Mouse (Mus musculus) cerebellum, adult 2 months (tissue): ENCODE measurements around the gene Cngb1. TPM values are rescaled to one million over a fixed set of nuclear protein-coding genes. Genes with fewer than 3 reads are reported as not detected.

Experiments used
- DNase-seq, 2 experiments: peaks; one replicate each; pipeline ENCODE4 v3.0.0; 2021
- H3K27ac ChIP-seq: fragments of 200-500 bp; 2 replicates; pipeline ENCODE4 v1.5.1; 2012; ENCODE audit warnings: low read length, control low read depth, inconsistent platforms; ENCODE audit not compliant: insufficient read depth
- H3K27me3 ChIP-seq: fragments of 200-500 bp; 2 replicates; pipeline ENCODE4 v1.6.1; 2012; ENCODE audit warnings: inconsistent platforms, mild to moderate bottlenecking, low read length, moderate library complexity; ENCODE audit not compliant: control insufficient read depth, insufficient read depth
- H3K4me1 ChIP-seq: fragments of 200-500 bp; 2 replicates; pipeline ENCODE4 v1.6.1; 2011; ENCODE audit warnings: low read length; ENCODE audit not compliant: control insufficient read depth, insufficient read depth
- H3K4me3 ChIP-seq: fragments of 200-500 bp; replicated peaks from 2 replicates; pipeline ENCODE3; 2011; ENCODE audit warnings: mild to moderate bottlenecking, low read depth, low read length, control low read depth; ENCODE audit not compliant: insufficient read depth
- CTCF ChIP-seq: fragments of 200-500 bp; IDR thresholded peaks from 2 replicates; pipeline ENCODE4 v1.5.1; 2011; ENCODE audit warnings: low read depth, mild to moderate bottlenecking, control low read depth, low read length, moderate library complexity, borderline replicate concordance; ENCODE audit not compliant: insufficient read depth
- POLR2A ChIP-seq: fragments of 200-500 bp; IDR thresholded peaks from 2 replicates; pipeline ENCODE4 v1.6.1; 2011; ENCODE audit warnings: low read length, control low read depth, borderline replicate concordance; ENCODE audit not compliant: insufficient read depth
- WGBS: fragments of 180-500 bp; shearing (Covaris S2); methylation state at CpG from one replicate; pipeline ENCODE4 v1.1.7; 2018; 5-methylcytosine and 5-hydroxymethylcytosine counted together
- polyA plus RNA-seq: library from polyadenylated mRNA; depleted of rRNA; stranded (reverse); fragments of >200 nt; gene quantifications from 2 replicates; pipeline ENCODE4 v1.2.3, GENCODE M21; 2012; rRNA removed

The Cngb1 gene
- polyA plus RNA-seq = 0.41 and 0.54 TPM in 2 replicates

DNA sequence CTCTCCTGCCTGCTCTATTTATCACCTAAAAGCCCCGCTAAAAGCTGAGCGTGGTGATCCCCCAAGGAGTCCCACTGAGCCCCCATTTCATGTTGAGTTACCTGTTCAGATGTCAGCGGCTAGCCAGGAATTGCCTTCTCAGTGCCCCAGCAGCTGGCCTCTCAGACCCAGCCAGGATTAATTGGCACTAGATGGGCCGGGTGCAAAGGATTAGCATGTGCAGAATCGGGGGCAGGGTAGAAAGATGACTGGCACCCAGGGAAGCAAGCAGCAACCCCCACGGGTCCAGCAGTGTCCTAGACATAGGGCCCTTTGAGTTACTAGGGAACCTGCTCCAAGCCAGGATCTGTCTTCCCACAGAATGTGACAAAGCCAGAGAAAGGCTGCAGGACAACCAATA is at the start of gene Cngb1:
TSS of gene Cngb1 (minus strand) at position 155 of the 400 bp plus-strand sequence.
- no peaks in the 10 kb centered on the region for H3K27me3 ChIP-seq
- 29% methylated on average over 6 of the region's 6 CpGs for WGBS
- no peak for DNase-seq
- no peak within 1 kb of the TSS for H3K4me3 ChIP-seq
- no peak for TF ChIP-seq POLR2A
- no peak for TF ChIP-seq CTCF
- no peak within 1 kb of the TSS for H3K27ac ChIP-seq
- H3K4me1 ChIP-seq = no peaks in the 10 kb centered on the region

DNA sequence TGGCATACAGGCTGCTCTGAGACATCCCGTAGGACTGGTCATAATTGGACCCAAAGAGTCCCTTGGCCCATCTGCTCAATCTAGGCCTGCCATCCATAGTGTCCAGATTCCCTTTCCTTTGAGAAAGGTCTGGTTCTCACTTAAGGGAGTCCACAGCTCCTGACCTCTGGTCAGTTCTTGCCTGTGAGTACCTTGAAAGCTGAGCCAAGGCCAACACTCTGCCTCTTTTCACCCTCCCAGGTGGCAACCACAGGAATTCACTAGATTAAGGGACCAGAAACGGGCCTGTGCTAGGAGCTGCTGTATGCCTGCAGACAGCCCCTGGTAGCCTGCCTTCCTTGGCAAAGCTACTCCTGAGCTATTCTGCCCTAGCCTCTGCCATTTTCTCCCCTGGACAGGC is 48.2 kb upstream of the Cngb1 start:
- H3K4me3 ChIP-seq = no peak overlapping the region
- no peaks in the 10 kb centered on the region for H3K27me3 ChIP-seq
- H3K27ac ChIP-seq = no peak overlapping the region
- no peaks in the 10 kb centered on the region; the same call in 1 of the 2 replicates for H3K4me1 ChIP-seq
- TF ChIP-seq CTCF = no peak
- TF ChIP-seq POLR2A = no peak
- no peak for DNase-seq
- WGBS = 87% methylated on average over 2 of the region's 2 CpGs

DNA sequence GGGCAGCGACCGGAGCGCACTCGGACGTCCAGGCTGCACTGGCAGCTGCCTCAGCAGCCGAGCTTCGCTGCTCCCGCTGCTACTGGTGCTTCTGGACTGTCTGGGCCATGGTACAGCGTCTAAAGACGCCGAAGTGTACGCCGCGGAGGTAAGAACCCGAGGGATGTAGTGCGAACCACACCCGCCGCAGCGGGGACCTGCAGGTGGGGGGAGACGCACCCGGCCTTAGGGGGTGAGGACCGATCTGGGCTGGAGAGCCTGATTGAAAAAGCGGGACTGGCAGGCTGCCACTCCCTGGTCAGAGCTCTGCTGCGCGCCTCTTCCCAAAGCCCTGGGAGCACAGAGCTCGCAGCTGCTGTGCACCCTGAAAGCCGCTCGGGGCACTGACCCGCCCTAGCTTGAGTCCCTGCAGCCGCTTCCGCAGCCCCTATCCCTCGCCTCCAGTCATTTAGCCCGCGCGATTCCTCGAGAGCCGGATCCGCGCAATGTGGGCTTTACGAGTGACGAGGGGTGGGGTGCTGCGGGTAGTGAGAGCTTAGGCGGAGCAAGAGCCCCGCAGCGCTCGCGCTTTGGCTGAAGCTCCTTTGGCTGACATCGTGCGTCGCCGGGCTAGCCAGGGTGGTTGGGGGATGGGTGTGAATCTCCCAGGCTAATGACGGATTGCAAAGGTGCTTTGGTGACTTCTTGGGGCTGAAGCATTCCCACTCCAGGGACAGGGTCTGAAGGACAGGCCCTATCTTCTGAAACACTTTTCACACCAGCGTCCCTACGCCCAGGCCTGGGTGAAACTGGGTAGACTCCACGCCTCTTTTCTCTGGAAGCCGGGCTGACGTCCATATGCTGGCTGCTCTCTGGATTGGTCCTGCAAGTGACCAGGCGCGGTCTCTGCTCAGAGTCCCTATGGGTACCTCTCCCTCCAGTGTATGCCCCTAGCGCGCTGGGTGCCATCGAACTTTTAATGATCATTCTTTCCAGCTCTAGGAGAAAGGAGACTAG is 46.8 kb upstream of the Cngb1 start:
- Histone ChIP-seq H3K27ac (no peak overlapping the region), H3K4me3 (peak overlapping the region; percentile 48), H3K27me3 (no peaks in the 10 kb centered on the region), H3K4me1 (peaks cover 4% of the 10 kb centered on the region; the same call in 1 of the 2 replicates)
- peak; percentile 42 to 54 for DNase-seq
- 5% methylated on average over 62 of the region's 62 CpGs for WGBS
- TF ChIP-seq CTCF (no peak), POLR2A (no peak)

DNA sequence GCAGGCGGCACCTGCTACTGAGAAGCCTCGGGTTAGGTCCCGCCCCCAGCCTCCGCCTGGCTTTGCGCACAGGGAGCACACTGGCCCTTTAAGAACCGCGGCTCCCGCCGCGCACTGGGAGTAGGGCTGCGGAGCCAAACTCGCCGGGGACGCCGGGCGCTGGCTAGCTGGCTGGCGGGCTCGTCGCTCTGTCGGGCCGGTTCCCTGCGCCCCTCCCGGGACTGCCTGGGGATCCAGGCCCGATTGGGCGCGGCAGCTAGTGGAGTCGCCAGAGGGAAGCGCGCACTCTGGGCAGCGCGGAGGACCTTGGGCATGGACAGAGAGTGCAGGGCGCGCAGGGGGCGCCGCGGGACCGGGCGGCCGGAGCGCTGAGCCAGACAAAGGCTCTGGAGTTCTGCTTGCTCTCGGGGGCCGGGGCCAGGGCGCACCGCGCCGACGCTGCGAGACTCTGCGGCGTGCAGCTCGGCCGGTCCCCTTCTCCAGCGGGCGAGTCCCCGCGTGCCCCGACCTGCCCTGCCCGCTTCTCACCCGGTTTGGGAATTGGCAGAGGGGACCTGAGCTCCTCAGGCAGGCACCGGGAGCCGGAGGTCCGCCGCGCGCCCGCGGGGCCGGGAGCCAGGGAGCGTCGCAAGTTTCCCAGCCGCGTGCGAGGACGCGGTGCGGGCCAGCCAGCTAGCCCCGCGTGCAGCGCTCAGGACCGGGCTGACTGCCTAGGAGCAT is 45.9 kb upstream of the Cngb1 start, which contains the start of gene Mmp15:
TSS of gene Mmp15 (plus strand) at position 118 of the 720 bp plus-strand sequence.
- peak within 1 kb of the TSS; percentile 48 for H3K4me3 ChIP-seq
- DNase-seq = peak; percentile 65 to 68
- H3K4me1 ChIP-seq = peaks cover 4% of the 10 kb centered on the region; the same call in 1 of the 2 replicates
- under 1% methylated on average over 79 of the region's 80 CpGs for WGBS
- no peak within 1 kb of the TSS for H3K27ac ChIP-seq
- TF ChIP-seq CTCF = no peak
- H3K27me3 ChIP-seq = no peaks in the 10 kb centered on the region

DNA sequence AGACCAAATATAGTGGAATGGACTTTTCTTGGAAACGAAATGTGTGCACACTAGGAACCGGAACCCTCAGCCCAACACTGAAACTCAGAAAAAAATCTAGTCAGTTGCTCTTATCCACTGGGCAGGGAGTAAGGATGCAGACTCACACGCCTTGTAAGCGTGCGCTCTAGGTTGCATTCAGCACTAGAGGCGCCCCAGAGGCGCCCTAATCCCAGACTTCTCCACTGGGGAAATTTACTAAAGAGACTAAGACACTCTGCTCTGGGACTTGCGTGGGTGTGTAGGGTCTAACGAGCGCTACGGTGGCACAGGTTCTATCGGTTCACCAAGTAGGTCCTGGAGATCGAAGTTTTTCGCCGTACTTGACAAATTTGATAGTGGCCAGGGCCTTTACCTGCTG is 45.1 kb upstream of the Cngb1 start:
- TF ChIP-seq CTCF (peak; percentile 5; the same call in 1 of the 2 replicates), POLR2A (no peak)
- Histone ChIP-seq H3K4me1 (peaks cover 4% of the 10 kb centered on the region; the same call in 1 of the 2 replicates), H3K27ac (no peak overlapping the region), H3K27me3 (no peaks in the 10 kb centered on the region), H3K4me3 (peak overlapping the region; percentile 48)
- no peak for DNase-seq
- WGBS = 6% methylated on average over 15 of the region's 15 CpGs

DNA sequence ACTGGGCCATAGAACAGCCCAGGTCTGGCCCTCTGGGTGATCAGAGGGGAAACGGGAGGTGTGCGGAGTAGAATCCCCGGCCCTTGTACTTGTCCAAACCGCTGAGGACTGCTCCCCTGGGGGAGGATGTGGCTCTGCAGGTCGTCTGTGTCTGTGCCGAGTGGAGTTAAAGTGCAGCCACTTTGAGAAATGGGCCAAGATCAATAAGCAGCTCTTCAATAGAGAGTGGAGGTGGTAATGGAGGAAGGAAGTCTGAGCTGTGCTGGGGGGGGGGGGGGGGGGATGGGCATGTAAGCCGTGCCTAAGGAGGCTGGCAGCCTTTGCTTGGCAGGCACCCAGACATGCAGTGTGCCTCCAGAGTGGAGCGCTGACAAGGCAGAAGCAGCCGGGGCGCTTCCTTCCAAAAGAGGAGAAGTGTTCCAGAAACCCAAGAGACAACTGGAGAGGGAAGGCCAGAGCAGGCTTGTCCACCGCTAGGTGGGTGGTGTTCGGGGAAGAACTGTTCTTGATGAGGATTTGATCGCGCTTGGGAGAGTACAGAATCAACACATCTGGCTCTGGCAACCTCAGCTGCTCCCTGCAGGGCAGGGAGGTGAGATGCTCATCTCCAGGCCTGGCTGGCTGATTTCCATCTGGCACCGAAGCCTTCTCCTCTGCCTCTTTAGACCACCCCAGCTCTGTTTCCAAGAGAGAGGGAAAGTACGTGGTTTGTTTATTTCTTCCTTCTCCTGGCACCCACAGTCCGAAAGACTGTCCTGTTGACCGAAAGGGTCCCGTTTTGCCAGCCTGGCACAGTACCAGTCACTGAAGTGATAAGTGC is 42.6 kb upstream of the Cngb1 start:
- DNase-seq = peak; percentile 42 to 50
- TF ChIP-seq CTCF (no peak), POLR2A (no peak)
- Histone ChIP-seq H3K27me3 (no peaks in the 10 kb centered on the region), H3K4me1 (peaks cover 4% of the 10 kb centered on the region; the same call in 1 of the 2 replicates), H3K27ac (no peak overlapping the region), H3K4me3 (no peak overlapping the region)
- 18% methylated on average over 19 of the region's 19 CpGs for WGBS

DNA sequence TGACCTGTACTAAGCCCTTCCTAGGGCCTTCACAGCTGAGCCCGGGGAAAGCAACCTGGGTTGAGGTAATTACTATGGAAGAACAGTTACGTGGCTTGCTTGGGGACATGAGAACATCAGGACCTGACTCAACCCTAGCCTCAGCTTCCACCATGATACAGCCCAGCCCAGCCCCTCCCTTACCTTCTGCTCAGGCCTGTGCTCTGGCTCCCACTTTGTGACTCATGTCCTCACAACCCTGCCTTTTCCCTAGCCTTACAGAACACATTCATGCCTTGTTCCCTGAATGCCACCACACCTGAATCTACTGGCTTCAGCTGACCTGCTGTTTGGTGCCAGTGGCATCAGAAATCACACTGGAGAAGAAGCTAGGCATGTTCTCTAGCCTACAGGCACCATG is 42.0 kb upstream of the Cngb1 start:
- H3K27me3 ChIP-seq = no peaks in the 10 kb centered on the region
- TF ChIP-seq POLR2A (no peak), CTCF (no peak)
- H3K4me3 ChIP-seq = no peak overlapping the region
- H3K4me1 ChIP-seq = peaks cover 4% of the 10 kb centered on the region; the same call in 1 of the 2 replicates
- H3K27ac ChIP-seq = no peak overlapping the region
- DNase-seq = no peak
- WGBS = 96% methylated on average over 2 of the region's 2 CpGs
